Mouse (Mus musculus): ENCODE results near the gene Myo1d. TPM values are rescaled to one million over a fixed set of nuclear protein-coding genes. Genes with fewer than 3 reads are reported as not detected.

Myo1d gene
- polyA plus RNA-seq, 1 experiment, result 37.1 TPM

DNA sequence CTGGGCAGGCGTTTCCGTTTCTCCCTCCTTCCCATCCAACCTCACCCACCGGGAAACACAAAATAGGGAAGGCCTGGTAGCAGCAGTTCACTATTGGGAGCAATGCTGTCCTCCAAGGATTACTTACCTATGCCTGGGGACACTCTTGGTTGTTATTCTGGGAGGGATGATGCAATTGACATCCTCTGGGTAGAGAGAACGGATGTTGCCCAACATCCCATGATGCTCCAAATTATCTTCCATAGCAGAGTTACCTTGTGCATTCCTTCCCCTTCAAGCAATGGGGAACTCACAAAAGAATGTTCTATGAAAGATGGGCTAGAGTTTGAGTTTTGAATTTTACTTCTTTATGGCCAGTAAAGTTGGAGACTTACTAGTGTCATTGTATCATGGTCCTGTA, 13.6 kb upstream of the Myo1d start:
- no peaks in the 10 kb centered on the region for H3K27me3 ChIP-seq (replicated peaks; ENCODE audit: control insufficient read depth, insufficient read depth, low read length)
- no peak overlapping the region for H3K4me3 ChIP-seq (ENCODE audit: insufficient read depth, low read depth, low read length)
- TF ChIP-seq POLR2A (IDR thresholded peaks at IDR 0.05; ENCODE audit: low read depth, low read length) (no peak), CTCF (conservative IDR thresholded peaks at IDR 0.05; ENCODE audit: insufficient read depth, insufficient read length, low read depth, low read length) (no peak)
- H3K4me1 ChIP-seq (ENCODE audit: control insufficient read depth, insufficient read depth, low read length), result no peaks in the 10 kb centered on the region; the same call in 1 of the 2 replicates
- H3K36me3 ChIP-seq (ENCODE audit: control insufficient read depth, insufficient read depth, low read length), result no peaks in the 10 kb centered on the region
- H3K27ac ChIP-seq (ENCODE audit: insufficient read depth, low read depth, low read length), result no peak overlapping the region
- 92% methylated on average over 4 of the region's 4 CpGs for WGBS
- DNase-seq, result no peak

DNA sequence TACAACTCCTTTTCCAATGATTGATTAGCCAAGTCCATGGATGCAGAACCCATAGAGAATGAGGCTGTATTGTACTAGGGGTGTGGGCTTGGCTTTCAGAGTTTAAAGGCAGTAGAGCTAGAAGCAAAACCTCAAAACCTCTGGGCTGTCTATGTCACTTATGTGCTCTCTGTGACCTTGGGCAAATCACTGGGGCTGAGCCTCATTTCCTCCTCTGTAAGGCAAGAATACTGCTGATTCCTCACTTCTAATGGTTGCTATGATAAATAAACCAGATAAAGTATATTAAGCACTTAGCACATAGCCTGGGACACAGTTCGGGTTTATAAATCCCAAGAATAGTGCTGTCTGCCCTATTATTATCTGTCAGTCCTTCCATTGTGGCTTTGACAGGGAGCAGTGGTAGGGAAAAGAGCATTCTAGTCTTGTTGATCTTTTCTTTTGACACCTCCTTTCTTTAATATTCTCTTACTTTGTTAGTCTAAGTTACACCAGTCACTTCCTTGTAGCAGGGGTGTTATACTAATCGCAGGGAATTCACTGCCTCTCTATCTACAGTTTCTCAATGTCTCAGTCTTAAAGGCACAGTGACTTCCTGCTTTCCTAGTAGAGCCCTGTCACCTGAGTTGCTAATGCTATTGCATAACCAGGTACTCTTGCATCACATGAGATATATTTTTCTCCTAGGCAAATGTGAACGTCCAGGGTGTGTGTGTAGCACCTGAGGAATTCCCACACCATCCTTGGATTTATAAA, 12.0 kb upstream of the Myo1d start:
- Histone ChIP-seq H3K27ac (ENCODE audit: insufficient read depth, low read depth, low read length) (no peak overlapping the region), H3K36me3 (ENCODE audit: control insufficient read depth, insufficient read depth, low read length) (no peaks in the 10 kb centered on the region), H3K27me3 (replicated peaks; ENCODE audit: control insufficient read depth, insufficient read depth, low read length) (no peaks in the 10 kb centered on the region), H3K4me1 (ENCODE audit: control insufficient read depth, insufficient read depth, low read length) (no peaks in the 10 kb centered on the region; the same call in 1 of the 2 replicates), H3K4me3 (ENCODE audit: insufficient read depth, low read depth, low read length) (no peak overlapping the region)
- no peak for DNase-seq
- 52% methylated on average over 3 of the region's 3 CpGs for WGBS
- TF ChIP-seq CTCF (conservative IDR thresholded peaks at IDR 0.05; ENCODE audit: insufficient read depth, insufficient read length, low read depth, low read length), result no peak
- no peak for TF ChIP-seq POLR2A (IDR thresholded peaks at IDR 0.05; ENCODE audit: low read depth, low read length)

DNA sequence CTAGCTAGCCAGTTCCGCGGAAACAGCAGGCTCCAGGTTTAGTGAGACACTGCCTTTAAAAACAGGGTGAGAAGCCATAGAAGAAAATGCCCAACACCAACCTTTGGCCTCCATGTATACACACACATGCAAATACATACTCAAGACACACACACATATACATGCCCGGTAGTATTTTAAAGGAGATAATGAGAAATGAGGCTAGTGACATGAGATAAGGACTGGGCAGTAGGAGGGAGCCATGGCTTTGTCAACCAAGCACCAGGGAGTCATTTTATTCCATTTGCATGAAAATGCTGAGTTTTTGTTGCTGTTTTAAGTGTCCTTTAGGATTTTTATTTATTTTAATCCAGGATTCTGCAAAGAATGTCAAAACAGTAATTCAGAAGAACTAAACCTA, 10.6 kb upstream of the Myo1d start:
- TF ChIP-seq CTCF (conservative IDR thresholded peaks at IDR 0.05; ENCODE audit: insufficient read depth, insufficient read length, low read depth, low read length) (no peak), POLR2A (IDR thresholded peaks at IDR 0.05; ENCODE audit: low read depth, low read length) (no peak)
- 84% methylated on average over 3 of the region's 3 CpGs for WGBS
- DNase-seq, result no peak
- Histone ChIP-seq H3K4me3 (ENCODE audit: insufficient read depth, low read depth, low read length) (no peak overlapping the region), H3K36me3 (ENCODE audit: control insufficient read depth, insufficient read depth, low read length) (no peaks in the 10 kb centered on the region), H3K4me1 (ENCODE audit: control insufficient read depth, insufficient read depth, low read length) (no peaks in the 10 kb centered on the region; the same call in 1 of the 2 replicates), H3K27ac (ENCODE audit: insufficient read depth, low read depth, low read length) (no peak overlapping the region), H3K27me3 (replicated peaks; ENCODE audit: control insufficient read depth, insufficient read depth, low read length) (no peaks in the 10 kb centered on the region)

DNA sequence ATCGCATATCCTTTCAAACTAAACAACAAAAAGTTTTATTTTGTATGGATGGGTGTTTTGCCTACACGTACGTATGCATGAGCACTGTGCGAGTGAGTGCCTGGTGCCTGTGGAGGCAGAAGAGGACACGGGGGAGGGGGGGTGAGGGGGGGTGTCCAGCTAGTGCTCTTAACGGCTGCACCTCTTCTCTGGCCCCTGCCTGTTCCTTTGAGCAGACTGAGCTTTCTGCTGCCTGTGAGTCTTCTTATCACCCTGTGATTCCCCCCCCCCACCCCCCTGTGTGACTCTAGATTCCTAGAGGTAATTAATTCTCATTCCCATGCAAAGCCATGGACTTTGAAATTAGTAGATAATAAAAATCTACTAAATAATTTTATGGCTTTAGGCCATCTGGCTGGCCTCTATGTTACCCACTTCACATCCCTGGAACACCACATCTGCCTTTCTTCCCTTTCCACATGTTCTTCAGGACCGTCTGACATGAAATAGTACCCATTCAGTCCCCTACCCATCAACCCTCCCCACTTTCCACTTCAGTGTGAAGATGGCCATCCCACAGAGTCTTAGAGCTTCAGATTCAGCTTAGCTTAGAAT, 9.9 kb upstream of the Myo1d start:
- no peak overlapping the region for H3K4me3 ChIP-seq (ENCODE audit: insufficient read depth, low read depth, low read length)
- TF ChIP-seq CTCF (conservative IDR thresholded peaks at IDR 0.05; ENCODE audit: insufficient read depth, insufficient read length, low read depth, low read length), result no peak
- TF ChIP-seq POLR2A (IDR thresholded peaks at IDR 0.05; ENCODE audit: low read depth, low read length), result no peak
- H3K27me3 ChIP-seq (replicated peaks; ENCODE audit: control insufficient read depth, insufficient read depth, low read length), result no peaks in the 10 kb centered on the region
- no peaks in the 10 kb centered on the region; the same call in 1 of the 2 replicates for H3K4me1 ChIP-seq (ENCODE audit: control insufficient read depth, insufficient read depth, low read length)
- H3K27ac ChIP-seq (ENCODE audit: insufficient read depth, low read depth, low read length), result no peak overlapping the region
- DNase-seq, result no peak
- H3K36me3 ChIP-seq (ENCODE audit: control insufficient read depth, insufficient read depth, low read length), result no peaks in the 10 kb centered on the region
- WGBS, result 66% methylated on average over 7 of the region's 7 CpGs

DNA sequence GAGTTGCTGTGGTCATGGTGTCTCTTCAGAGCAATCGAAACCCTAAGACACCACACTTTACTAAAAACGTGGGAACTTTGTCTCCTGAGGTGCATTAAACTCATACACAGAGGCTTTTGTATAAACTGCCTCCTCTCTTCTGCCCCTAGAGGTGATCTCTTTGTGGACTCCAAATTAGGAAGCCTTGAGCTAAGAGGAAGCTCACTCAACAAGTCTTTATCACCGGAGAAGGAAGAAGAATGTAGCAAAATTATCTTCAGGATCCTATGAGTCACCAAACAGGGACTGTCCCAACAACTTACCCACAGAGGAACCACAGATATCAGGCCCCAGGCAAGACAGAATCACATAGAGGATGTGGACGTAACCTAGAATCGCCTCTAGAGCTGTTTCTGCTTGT, 5.8 kb upstream of the Myo1d start:
- Histone ChIP-seq H3K27me3 (replicated peaks; ENCODE audit: control insufficient read depth, insufficient read depth, low read length) (no peaks in the 10 kb centered on the region), H3K4me3 (ENCODE audit: insufficient read depth, low read depth, low read length) (no peak overlapping the region), H3K4me1 (ENCODE audit: control insufficient read depth, insufficient read depth, low read length) (peaks cover 3% of the 10 kb centered on the region; the same call in 1 of the 2 replicates), H3K27ac (ENCODE audit: insufficient read depth, low read depth, low read length) (no peak overlapping the region), H3K36me3 (ENCODE audit: control insufficient read depth, insufficient read depth, low read length) (no peaks in the 10 kb centered on the region)
- 80% methylated on average over 5 of the region's 5 CpGs for WGBS
- TF ChIP-seq POLR2A (IDR thresholded peaks at IDR 0.05; ENCODE audit: low read depth, low read length) (no peak), CTCF (conservative IDR thresholded peaks at IDR 0.05; ENCODE audit: insufficient read depth, insufficient read length, low read depth, low read length) (no peak)
- no peak for DNase-seq

DNA sequence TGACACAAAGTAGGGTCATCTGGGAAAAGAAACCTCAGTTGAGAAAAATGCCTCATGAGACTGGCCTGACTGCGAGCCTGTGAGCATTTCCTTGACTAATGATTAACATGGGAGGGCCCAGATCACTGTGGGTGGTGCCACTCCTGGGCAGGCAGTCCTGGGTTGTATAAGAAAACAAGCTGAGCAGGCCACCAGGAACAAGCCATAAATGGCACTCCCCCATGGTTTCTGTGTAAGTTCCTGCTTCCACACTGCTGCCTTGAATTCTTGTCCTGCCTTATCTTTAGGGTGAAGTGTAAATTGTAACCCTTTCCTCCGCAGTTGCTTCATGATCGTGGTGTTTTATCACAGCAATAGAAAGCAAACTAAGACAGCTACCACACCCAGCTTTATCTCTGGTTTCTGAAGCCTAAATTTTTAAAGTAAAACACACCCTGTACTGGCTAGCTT, 4.5 kb upstream of the Myo1d start:
- Histone ChIP-seq H3K27ac (ENCODE audit: insufficient read depth, low read depth, low read length) (peak overlapping the region; percentile 90), H3K27me3 (replicated peaks; ENCODE audit: control insufficient read depth, insufficient read depth, low read length) (no peaks in the 10 kb centered on the region), H3K4me1 (ENCODE audit: control insufficient read depth, insufficient read depth, low read length) (peaks cover 3% of the 10 kb centered on the region; the same call in 1 of the 2 replicates), H3K36me3 (ENCODE audit: control insufficient read depth, insufficient read depth, low read length) (no peaks in the 10 kb centered on the region), H3K4me3 (ENCODE audit: insufficient read depth, low read depth, low read length) (no peak overlapping the region)
- WGBS, result 29% methylated on average over 3 of the region's 3 CpGs
- DNase-seq, result peak; percentile 94
- no peak for TF ChIP-seq CTCF (conservative IDR thresholded peaks at IDR 0.05; ENCODE audit: insufficient read depth, insufficient read length, low read depth, low read length)
- no peak for TF ChIP-seq POLR2A (IDR thresholded peaks at IDR 0.05; ENCODE audit: low read depth, low read length)

DNA sequence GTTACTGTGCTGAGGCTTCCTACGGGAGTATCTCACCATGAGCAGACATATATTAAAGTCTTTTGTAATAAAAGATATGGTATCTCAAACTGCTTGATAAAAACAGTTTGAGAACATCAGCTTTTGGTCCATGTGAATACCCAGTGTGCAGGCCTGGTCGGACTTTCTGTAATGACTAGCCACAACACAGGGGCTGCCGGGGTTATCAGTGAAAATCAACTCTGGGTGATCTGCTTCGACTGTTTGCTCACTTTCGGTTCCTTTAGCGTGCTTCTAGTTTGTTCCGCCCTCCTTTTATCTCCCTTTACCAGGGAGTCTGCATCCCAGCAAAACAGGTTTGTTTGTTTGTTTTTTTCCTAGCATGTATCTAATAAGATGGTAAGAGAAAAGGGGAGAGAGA, 3.6 kb upstream of the Myo1d start:
- WGBS, result 72% methylated on average over 7 of the region's 7 CpGs
- Histone ChIP-seq H3K4me1 (ENCODE audit: control insufficient read depth, insufficient read depth, low read length) (peaks cover 3% of the 10 kb centered on the region; the same call in 1 of the 2 replicates), H3K4me3 (ENCODE audit: insufficient read depth, low read depth, low read length) (no peak overlapping the region), H3K27me3 (replicated peaks; ENCODE audit: control insufficient read depth, insufficient read depth, low read length) (no peaks in the 10 kb centered on the region), H3K36me3 (ENCODE audit: control insufficient read depth, insufficient read depth, low read length) (no peaks in the 10 kb centered on the region), H3K27ac (ENCODE audit: insufficient read depth, low read depth, low read length) (no peak overlapping the region)
- TF ChIP-seq POLR2A (IDR thresholded peaks at IDR 0.05; ENCODE audit: low read depth, low read length), result no peak
- no peak for TF ChIP-seq CTCF (conservative IDR thresholded peaks at IDR 0.05; ENCODE audit: insufficient read depth, insufficient read length, low read depth, low read length)
- no peak for DNase-seq

Data from kidney, adult 2 months (tissue).